Mouse (Mus musculus) lung, adult 2 months (tissue): Measurements from ENCODE around the gene Usp45. TPM values are rescaled to one million over a fixed set of nuclear protein-coding genes. Genes with fewer than 3 reads are reported as not detected.
A peak's percentile ranks its signal among the peaks of the same experiment; 100 is the strongest.

Experiments
- DNase-seq: peaks from one replicate; pipeline ENCODE4 v3.0.0; 2022
- H3K4me1 ChIP-seq: fragments of 200-500 bp; 2 replicates; pipeline ENCODE4 v1.6.1; 2011; ENCODE audit warnings: low read length; ENCODE audit not compliant: control insufficient read depth, insufficient read depth
- H3K4me3 ChIP-seq: fragments of 200-500 bp; replicated peaks from 2 replicates; pipeline ENCODE3; 2011; ENCODE audit warnings: low read depth, mild to moderate bottlenecking, control low read depth, low read length; ENCODE audit errors: extremely low read depth
- CTCF ChIP-seq: fragments of 200-500 bp; IDR thresholded peaks from 2 replicates; pipeline ENCODE4 v1.5.1; 2011; ENCODE audit warnings: mild to moderate bottlenecking, low read length, control low read depth; ENCODE audit not compliant: insufficient read depth
- POLR2A ChIP-seq: fragments of 200-500 bp; IDR thresholded peaks from 2 replicates; pipeline ENCODE4 v1.6.1; 2011; ENCODE audit warnings: low read depth, mild to moderate bottlenecking, control low read depth, low read length, borderline replicate concordance; ENCODE audit errors: extremely low read depth
- WGBS: fragments of 180-500 bp; shearing (Covaris S2); methylation state at CpG from one replicate; pipeline ENCODE4 v1.1.7; 2018; 5-methylcytosine and 5-hydroxymethylcytosine counted together
- polyA plus RNA-seq: library from polyadenylated mRNA; depleted of rRNA; stranded (reverse); fragments of >200 nt; gene quantifications from 2 replicates; pipeline ENCODE4 v1.2.3, GENCODE M21; 2012

Gene Usp45
- polyA plus RNA-seq, 1 experiment: 3.9 TPM

- WGBS: 92% methylated on average over 6 of the region's 6 CpGs
- Histone ChIP-seq H3K4me3 (no peak overlapping the region), H3K4me1 (no peaks in the 10 kb centered on the region)
- no peak for DNase-seq
- TF ChIP-seq POLR2A: no peak
- no peak for TF ChIP-seq CTCF
Measured at GRCm38 (mm10) chr4:21788903-21789302, 21.9 kb downstream of the Usp45 start.

- Histone ChIP-seq H3K4me3 (no peak overlapping the region), H3K4me1 (no peaks in the 10 kb centered on the region)
- TF ChIP-seq CTCF (no peak), POLR2A (no peak)
- no peak for DNase-seq
- 78% methylated on average over 4 of the region's 4 CpGs for WGBS
Measured at GRCm38 (mm10) chr4:21789836-21790235, 22.9 kb downstream of the Usp45 start.

- DNase-seq: no peak
- H3K4me3 ChIP-seq: no peak overlapping the region
- TF ChIP-seq CTCF: no peak
- no peak for TF ChIP-seq POLR2A
- 57% methylated on average over 3 of the region's 3 CpGs for WGBS
- H3K4me1 ChIP-seq: no peaks in the 10 kb centered on the region
Measured at GRCm38 (mm10) chr4:21793631-21794030, 26.7 kb downstream of the Usp45 start.

- no peak overlapping the region for H3K4me3 ChIP-seq
- no peak for TF ChIP-seq POLR2A
- TF ChIP-seq CTCF: no peak
- WGBS: 94% methylated on average over 1 of the region's 1 CpGs
- no peak for DNase-seq
- H3K4me1 ChIP-seq: no peaks in the 10 kb centered on the region
Measured at GRCm38 (mm10) chr4:21801013-21801412, 34.1 kb downstream of the Usp45 start.

GRCm38 (mm10) chr4:21801620-21802019 lies 34.7 kb downstream of the Usp45 start:
- TF ChIP-seq CTCF: no peak
- TF ChIP-seq POLR2A: no peak
- H3K4me1 ChIP-seq: no peaks in the 10 kb centered on the region
- no peak for DNase-seq
- H3K4me3 ChIP-seq: no peak overlapping the region
- WGBS: 89% methylated on average over 2 of the region's 2 CpGs

GRCm38 (mm10) chr4:21807204-21807603 lies 40.2 kb downstream of the Usp45 start:
- no peak for TF ChIP-seq CTCF
- TF ChIP-seq POLR2A: no peak
- Histone ChIP-seq H3K4me3 (no peak overlapping the region), H3K4me1 (no peaks in the 10 kb centered on the region)
- DNase-seq: no peak
- 81% methylated on average over 5 of the region's 5 CpGs for WGBS

- Histone ChIP-seq H3K4me1 (no peaks in the 10 kb centered on the region), H3K4me3 (no peak overlapping the region)
- no peak for DNase-seq
- 83% methylated on average over 3 of the region's 3 CpGs for WGBS
- TF ChIP-seq CTCF (no peak), POLR2A (no peak)
Measured at GRCm38 (mm10) chr4:21810608-21811007, 43.7 kb downstream of the Usp45 start.

GRCm38 (mm10) chr4:21812635-21813034 lies 45.7 kb downstream of the Usp45 start:
- 86% methylated on average over 6 of the region's 6 CpGs for WGBS
- no peak overlapping the region for H3K4me3 ChIP-seq
- TF ChIP-seq CTCF: no peak
- TF ChIP-seq POLR2A: no peak
- no peaks in the 10 kb centered on the region for H3K4me1 ChIP-seq
- DNase-seq: no peak

GRCm38 (mm10) chr4:21814029-21814428 lies 47.1 kb downstream of the Usp45 start:
- Histone ChIP-seq H3K4me1 (no peaks in the 10 kb centered on the region), H3K4me3 (no peak overlapping the region)
- peak; percentile 28 for DNase-seq
- TF ChIP-seq CTCF (peak; percentile 54), POLR2A (no peak)
- 32% methylated on average over 2 of the region's 2 CpGs for WGBS

- Histone ChIP-seq H3K4me3 (no peak overlapping the region), H3K4me1 (no peaks in the 10 kb centered on the region)
- no peak for DNase-seq
- WGBS: 89% methylated on average over 2 of the region's 2 CpGs
- TF ChIP-seq POLR2A (no peak), CTCF (no peak)
Measured at GRCm38 (mm10) chr4:21826616-21827015, 59.7 kb downstream of the Usp45 start.
